Mouse (Mus musculus) lung, adult 2 months (tissue): ENCODE data around the gene Utrn.

Experiments used
- CTCF ChIP-seq: fragments of 200-500 bp; IDR thresholded peaks from 2 replicates; pipeline ENCODE4 v1.5.1; 2011; ENCODE audit warnings: mild to moderate bottlenecking, low read length, control low read depth; ENCODE audit not compliant: insufficient read depth
- POLR2A ChIP-seq: fragments of 200-500 bp; IDR thresholded peaks from 2 replicates; pipeline ENCODE4 v1.6.1; 2011; ENCODE audit warnings: low read depth, mild to moderate bottlenecking, control low read depth, low read length, borderline replicate concordance; ENCODE audit errors: extremely low read depth

GRCm38 (mm10) chr10:12535272-12535671 lies 333.9 kb downstream of the Utrn start:
- TF ChIP-seq CTCF (no peak), POLR2A (no peak)
